Mouse (Mus musculus) MEL (cell line): ENCODE data around the gene Rtn3. TPM values are rescaled to one million over a fixed set of nuclear protein-coding genes. Genes with fewer than 3 reads are reported as not detected.

Experiments used
- DNase-seq: peaks from one replicate; pipeline ENCODE4 v3.0.0; 2011; ENCODE audit warnings: low read depth, low spot score
- H3K27ac ChIP-seq: 2 replicates; pipeline ENCODE4 v1.5.1; 2012; ENCODE audit warnings: low read depth, mild to moderate bottlenecking, control low read depth, low read length, moderate library complexity; ENCODE audit not compliant: control insufficient read depth
- H3K27me3 ChIP-seq, 2 experiments: fragments of 150-350 bp in 1 of 2; sonication (generic) in 1 of 2; 2 replicates each; pipeline ENCODE4 v1.6.1; 2012; ENCODE audit warnings: low read length in 2 of 2, mild to moderate bottlenecking in 2 of 2, improper control_type of control experiment in 1 of 2, moderate library complexity in 1 of 2; ENCODE audit not compliant: insufficient read depth in 2 of 2, control insufficient read depth in 1 of 2
- H3K36me3 ChIP-seq, 2 experiments: 2 replicates each; pipeline ENCODE4 v1.6.1; 2012 to 2014; ENCODE audit warnings: low read length in 2 of 2, improper control_type of control experiment in 1 of 2, inconsistent platforms in 1 of 2, mild to moderate bottlenecking in 1 of 2; ENCODE audit not compliant: insufficient read depth in 2 of 2, control insufficient read depth in 1 of 2
- H3K4me1 ChIP-seq, 2 experiments: fragments of 150-350 bp in 1 of 2; sonication (generic) in 1 of 2; 2 replicates each; pipeline ENCODE4 v1.6.1; 2012; ENCODE audit warnings: low read length in 2 of 2, improper control_type of control experiment in 1 of 2, mild to moderate bottlenecking in 1 of 2; ENCODE audit not compliant: insufficient read depth in 2 of 2, control insufficient read depth in 1 of 2
- H3K4me3 ChIP-seq, 2 experiments: fragments of 150-350 bp in 1 of 2; sonication (generic) in 1 of 2; 2 replicates each; pipeline ENCODE4 v1.5.1; 2012; ENCODE audit warnings: low read depth in 2 of 2, low read length in 2 of 2, mild to moderate bottlenecking in 2 of 2, moderate library complexity in 2 of 2, control low read depth in 1 of 2, improper control_type of control experiment in 1 of 2; ENCODE audit not compliant: control insufficient read depth in 1 of 2, insufficient read depth in 1 of 2
- H3K79me2 ChIP-seq: 2 replicates; pipeline ENCODE4 v1.6.1; 2012; ENCODE audit warnings: mild to moderate bottlenecking, low read length, moderate library complexity; ENCODE audit not compliant: control insufficient read depth, poor library complexity, insufficient read depth
- H3K9ac ChIP-seq: 2 replicates; pipeline ENCODE4 v1.6.1; 2012; ENCODE audit warnings: low read depth, mild to moderate bottlenecking, control low read depth, low read length, moderate library complexity; ENCODE audit not compliant: control insufficient read depth, poor library complexity, severe bottlenecking
- H3K9me3 ChIP-seq: fragments of 150-350 bp; sonication (generic); replicated peaks from 2 replicates; pipeline ENCODE4 v1.6.1; 2012; ENCODE audit warnings: mild to moderate bottlenecking, low read length, improper control_type of control experiment, moderate library complexity; ENCODE audit not compliant: insufficient read depth
- BHLHE40 ChIP-seq: IDR thresholded peaks from 2 replicates; pipeline ENCODE4 v1.6.1; 2012; ENCODE audit warnings: low read depth, mild to moderate bottlenecking, inconsistent platforms, low read length, improper control_type of control experiment, borderline replicate concordance
- CHD1 ChIP-seq: IDR thresholded peaks from 2 replicates; pipeline ENCODE4 v1.6.1; 2012; ENCODE audit warnings: low read depth, mild to moderate bottlenecking, inconsistent platforms, low read length, improper control_type of control experiment
- CHD2 ChIP-seq: IDR thresholded peaks from 2 replicates; pipeline ENCODE4 v1.6.1; 2011; ENCODE audit warnings: low read length, improper control_type of control experiment
- CTCF ChIP-seq, 3 experiments: IDR thresholded peaks in 2 of 3; conservative IDR thresholded peaks in 1 of 3; 2 replicates each; pipeline ENCODE4 v1.5.1; 2011 to 2012; ENCODE audit warnings: low read length in 3 of 3, low read depth in 2 of 3, mild to moderate bottlenecking in 2 of 3, improper control_type of control experiment in 1 of 3, inconsistent platforms in 1 of 3, mixed read lengths in 1 of 3, moderate library complexity in 1 of 3; ENCODE audit not compliant: control insufficient read depth in 1 of 3, insufficient read depth in 1 of 3, poor library complexity in 1 of 3, severe bottlenecking in 1 of 3
- ELF1 ChIP-seq: IDR thresholded peaks from 2 replicates; pipeline ENCODE4 v1.6.1; 2014; ENCODE audit warnings: low read depth, mild to moderate bottlenecking, inconsistent platforms, low read length, improper control_type of control experiment, moderate library complexity
- ETS1 ChIP-seq: IDR thresholded peaks from 2 replicates; pipeline ENCODE4 v1.6.1; 2012; ENCODE audit warnings: low read depth, mild to moderate bottlenecking, inconsistent platforms, low read length, improper control_type of control experiment, moderate library complexity
- HCFC1 ChIP-seq: IDR thresholded peaks from 2 replicates; pipeline ENCODE4 v1.6.1; 2012; ENCODE audit warnings: low read depth, mild to moderate bottlenecking, inconsistent platforms, low read length, improper control_type of control experiment, moderate library complexity
- JUND ChIP-seq: IDR thresholded peaks from 2 replicates; pipeline ENCODE4 v1.6.1; 2011; ENCODE audit warnings: low read depth, mild to moderate bottlenecking, improper control_type of control experiment, low read length
- MAFK ChIP-seq: IDR thresholded peaks from 2 replicates; pipeline ENCODE4 v1.6.1; 2011; ENCODE audit warnings: low read depth, mild to moderate bottlenecking, low read length, improper control_type of control experiment, borderline replicate concordance
- MAZ ChIP-seq: IDR thresholded peaks from 2 replicates; pipeline ENCODE4 v1.6.1; 2012; ENCODE audit warnings: low read depth, mild to moderate bottlenecking, inconsistent platforms, low read length, improper control_type of control experiment
- MEF2A ChIP-seq: IDR thresholded peaks from 2 replicates; pipeline ENCODE4 v1.6.1; 2014; ENCODE audit warnings: low read depth, mild to moderate bottlenecking, inconsistent platforms, low read length, improper control_type of control experiment; ENCODE audit not compliant: poor library complexity, insufficient replicate concordance, severe bottlenecking; ENCODE audit errors: extremely low read depth
- MYC ChIP-seq: IDR thresholded peaks from 2 replicates; pipeline ENCODE4 v1.6.1; 2011; ENCODE audit warnings: low read depth, mild to moderate bottlenecking, low read length, improper control_type of control experiment, moderate library complexity
- NRF1 ChIP-seq: IDR thresholded peaks from 2 replicates; pipeline ENCODE4 v1.6.1; 2014; ENCODE audit warnings: low read depth, mild to moderate bottlenecking, inconsistent platforms, low read length, improper control_type of control experiment, moderate library complexity; ENCODE audit not compliant: poor library complexity, insufficient read depth, severe bottlenecking
- POLR2A ChIP-seq, 2 experiments: IDR thresholded peaks; 2 replicates each; pipeline ENCODE4 v1.6.1; 2011 to 2012; ENCODE audit warnings: low read length in 2 of 2, mild to moderate bottlenecking in 2 of 2, control low read depth in 1 of 2, improper control_type of control experiment in 1 of 2, low read depth in 1 of 2, moderate library complexity in 1 of 2; ENCODE audit not compliant: control insufficient read depth in 1 of 2, insufficient read depth in 1 of 2, poor library complexity in 1 of 2
- POLR2AphosphoS2 ChIP-seq: IDR thresholded peaks from 2 replicates; pipeline ENCODE4 v1.6.1; 2011; ENCODE audit warnings: low read length, improper control_type of control experiment
- POLR2AphosphoS5 ChIP-seq: IDR thresholded peaks from 2 replicates; pipeline ENCODE4 v1.6.1; 2012; ENCODE audit warnings: low read depth, borderline replicate concordance, mild to moderate bottlenecking, inconsistent platforms, low read length, moderate library complexity, mixed read lengths
- TCF12 ChIP-seq: IDR thresholded peaks from 2 replicates; pipeline ENCODE4 v1.6.1; 2014; ENCODE audit warnings: low read depth, mild to moderate bottlenecking, inconsistent platforms, low read length, improper control_type of control experiment, moderate library complexity
- USF1 ChIP-seq: IDR thresholded peaks from 2 replicates; pipeline ENCODE4 v1.6.1; 2014; ENCODE audit warnings: low read depth, mild to moderate bottlenecking, inconsistent platforms, low read length, improper control_type of control experiment, moderate library complexity
- USF2 ChIP-seq, 2 experiments: IDR thresholded peaks; 2 replicates each; pipeline ENCODE4 v1.6.1; 2011 to 2012; ENCODE audit warnings: improper control_type of control experiment in 2 of 2, low read length in 2 of 2, borderline replicate concordance in 1 of 2, inconsistent platforms in 1 of 2, low read depth in 1 of 2, mild to moderate bottlenecking in 1 of 2; ENCODE audit not compliant: insufficient read depth in 1 of 2
- ZC3H11A ChIP-seq: IDR thresholded peaks from 2 replicates; pipeline ENCODE4 v1.6.1; 2012; ENCODE audit warnings: low read depth, mild to moderate bottlenecking, inconsistent platforms, low read length, improper control_type of control experiment
- ZMIZ1 ChIP-seq: IDR thresholded peaks from 2 replicates; pipeline ENCODE4 v1.6.1; 2012; ENCODE audit warnings: low read depth, mild to moderate bottlenecking, inconsistent platforms, low read length, improper control_type of control experiment, moderate library complexity
- ZNF384 ChIP-seq: IDR thresholded peaks from 2 replicates; pipeline ENCODE4 v1.6.1; 2012; ENCODE audit warnings: low read depth, mild to moderate bottlenecking, inconsistent platforms, low read length, improper control_type of control experiment
- polyA plus RNA-seq, 2 experiments: library from polyadenylated mRNA; stranded (reverse) in 1 of 2; unstranded in 1 of 2; fragments of >175 nt in 1 of 2; fragments of >200 nt in 1 of 2; gene quantifications; 2 replicates each; pipeline versions ENCODE4 v1.2.1 to v1.2.4; 2012; ENCODE audit warnings: low replicate concordance in 2 of 2, low read depth in 1 of 2; ENCODE audit not compliant: insufficient read length in 2 of 2, insufficient read depth in 1 of 2, missing spikeins in 1 of 2
- total RNA-seq: library from RNA; depleted of rRNA; stranded (reverse); fragments of 300-350 nt; gene quantifications from 2 replicates; pipeline ENCODE4 v1.2.3, GENCODE M21; 2012

Rtn3 gene
- total and polyA plus RNA-seq, 3 experiments: 33.4 to 118 TPM; not detected in 1

DNA sequence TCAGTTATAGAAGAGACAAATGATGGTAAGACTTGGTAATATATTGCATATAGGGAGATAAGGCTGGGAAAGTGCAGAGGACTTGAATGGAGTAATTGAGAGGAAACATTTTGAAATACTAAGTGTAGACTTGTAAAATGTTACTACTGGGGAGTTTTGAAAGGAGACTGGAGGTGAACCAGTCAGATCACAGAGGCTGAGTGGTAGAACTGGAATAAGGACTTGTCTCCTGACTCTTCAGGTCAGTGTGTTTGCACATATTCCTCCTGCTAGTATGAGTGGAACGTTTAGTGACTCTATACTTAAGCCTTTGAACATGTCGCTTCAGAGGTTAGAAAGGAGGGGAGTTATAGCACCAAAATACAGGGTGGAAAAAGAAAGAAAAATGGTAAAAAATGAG lies 19.4 kb upstream of the Rtn3 start:
- Histone ChIP-seq H3K9ac (no peak overlapping the region), H3K27me3 (no peaks in the 10 kb centered on the region), H3K9me3 (no peaks in the 10 kb centered on the region), H3K27ac (no peak overlapping the region), H3K4me1 (no peaks in the 10 kb centered on the region; a peak in 1 of 4 replicates), H3K4me3 (no peak overlapping the region), H3K79me2 (peaks cover 6% of the 10 kb centered on the region; the same call in 1 of the 2 replicates), H3K36me3 (no peaks in the 10 kb centered on the region; a peak in 1 of 4 replicates)
- TF ChIP-seq POLR2A (IDR thresholded peaks at IDR 0.05; ENCODE audit: control insufficient read depth in 1 of 2, insufficient read depth in 1 of 2, low read depth in 1 of 2, low read length in 2 of 2, poor library complexity in 1 of 2): no peak
- TF ChIP-seq ELF1: no peak
- TF ChIP-seq HCFC1: no peak
- no peak for TF ChIP-seq CHD2
- no peak for TF ChIP-seq ZMIZ1
- TF ChIP-seq USF2 (IDR thresholded peaks at IDR 0.05; ENCODE audit: borderline replicate concordance in 1 of 2, insufficient read depth in 1 of 2, low read depth in 1 of 2, low read length in 2 of 2): no peak
- no peak for TF ChIP-seq ETS1
- TF ChIP-seq JUND: no peak
- no peak for TF ChIP-seq USF1
- no peak for TF ChIP-seq POLR2AphosphoS5
- no peak for TF ChIP-seq BHLHE40
- TF ChIP-seq MEF2A: no peak
- no peak for TF ChIP-seq ZC3H11A
- TF ChIP-seq NRF1: no peak
- TF ChIP-seq MAZ: no peak
- TF ChIP-seq POLR2AphosphoS2: no peak
- TF ChIP-seq MYC: no peak
- DNase-seq: no peak

DNA sequence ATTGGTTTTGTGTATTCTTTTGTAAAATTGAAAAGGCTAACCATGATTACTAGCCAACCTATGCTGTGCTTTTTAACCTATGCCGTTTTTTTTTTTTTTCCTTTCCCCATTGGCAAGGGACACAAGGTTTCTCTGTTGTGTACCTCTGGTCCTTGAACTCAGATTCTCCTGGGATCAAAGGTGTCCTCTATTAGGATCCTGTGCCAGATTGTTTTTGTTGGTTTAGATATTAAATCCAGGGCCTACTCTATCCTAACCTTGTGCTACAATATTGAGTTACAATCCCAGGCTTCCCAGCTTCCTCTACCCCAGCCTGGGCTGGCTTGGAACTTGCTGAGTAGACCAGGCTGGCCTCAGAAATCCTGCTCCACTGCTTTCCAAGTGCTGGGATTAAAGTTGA lies 17.6 kb upstream of the Rtn3 start:
- Histone ChIP-seq H3K4me3 (no peak overlapping the region), H3K9me3 (no peaks in the 10 kb centered on the region), H3K4me1 (peaks cover 0 to 4% of the 10 kb centered on the region in 2 experiments; a peak in 2 of 4 replicates), H3K36me3 (peaks cover 0 to 5% of the 10 kb centered on the region in 2 experiments; a peak in 2 of 4 replicates), H3K27ac (no peak overlapping the region)
- TF ChIP-seq CHD1 (no peak), ELF1 (no peak), MAFK (no peak), TCF12 (no peak), USF1 (no peak), ZNF384 (no peak), HCFC1 (no peak), CTCF (IDR thresholded peaks at IDR 0.05 in 2 of 3, conservative IDR thresholded peaks at IDR 0.05 in 1 of 3; ENCODE audit: control insufficient read depth in 1 of 3, insufficient read depth in 1 of 3, low read depth in 2 of 3, low read length in 3 of 3, poor library complexity in 1 of 3, severe bottlenecking in 1 of 3) (no peak)
- TF ChIP-seq, all 39 proteins: peak for 0
- Histone ChIP-seq H3K79me2 (peaks cover 10% of the 10 kb centered on the region), H3K27me3 (no peaks in the 10 kb centered on the region), H3K9ac (no peak overlapping the region)
- no peak for DNase-seq
